Mouse (Mus musculus) hematopoietic stem cell, adult 5-6 weeks (primary cell): ENCODE measurements at regions not wholly inside any gene's neighbourhood (a gene's known extent, or its start where the extent isn't known, plus 50 kb on each side); places are given as distances from the start of the nearest gene placed in this dataset.

ENCODE experiments used
- ATAC-seq, 2 experiments: fragments of 125-278 bp in 1 of 2; replicated peaks in 1 of 2; 2 replicates each; pipeline ENCODE4 v1.8.0; 2016 to 2017; ENCODE audit warnings: inconsistent platforms in 2 of 2, mild to moderate bottlenecking in 2 of 2, moderate number of reproducible peaks in 2 of 2, low read depth in 1 of 2, moderate TSS enrichment in 1 of 2; ENCODE audit not compliant: low FRiP score in 2 of 2, poor library complexity in 2 of 2, severe bottlenecking in 2 of 2, insufficient read depth in 1 of 2, low TSS enrichment in 1 of 2

- ATAC-seq = no peak
These were observed 59.3 kb upstream of the Runx3 start for GRCm38 (mm10) chr4:135061030-135061743.

DNA sequence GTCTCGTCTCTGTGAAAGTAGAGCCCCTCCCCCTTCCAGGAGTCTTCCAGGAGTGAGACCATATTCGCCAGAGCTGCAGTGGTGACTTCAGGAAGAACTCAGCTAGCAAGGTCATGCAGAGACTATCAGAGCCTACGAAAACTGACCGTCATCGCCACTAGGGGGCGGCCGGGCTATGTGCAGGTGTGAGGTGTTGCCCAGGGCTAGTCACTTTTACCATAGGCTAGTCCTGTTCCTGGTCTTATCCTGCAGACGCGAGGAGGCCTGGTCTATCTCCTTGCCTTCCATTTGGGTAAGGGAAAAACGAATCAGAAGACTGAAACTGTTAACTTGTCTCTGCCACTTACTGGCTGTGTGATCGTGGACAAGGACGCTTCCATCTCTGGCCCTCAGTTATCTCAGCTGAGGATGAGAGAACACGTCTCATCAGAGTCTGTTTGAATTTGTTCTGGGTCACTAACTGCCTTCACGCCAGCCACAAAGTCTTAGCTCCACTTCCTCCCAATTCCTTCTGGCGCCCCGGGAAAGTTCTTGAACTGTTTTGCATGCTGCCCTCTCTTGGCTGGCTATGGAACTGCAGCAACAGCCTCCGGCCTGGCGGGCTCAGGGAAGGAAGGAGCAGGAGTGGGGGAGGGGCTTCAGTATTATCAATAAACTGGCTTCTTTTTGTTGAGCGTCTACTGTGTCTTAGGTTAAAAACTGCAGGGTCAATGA, 53.5 kb upstream of the Runx3 start:
- ATAC-seq = peak; percentile 60 to 64

DNA sequence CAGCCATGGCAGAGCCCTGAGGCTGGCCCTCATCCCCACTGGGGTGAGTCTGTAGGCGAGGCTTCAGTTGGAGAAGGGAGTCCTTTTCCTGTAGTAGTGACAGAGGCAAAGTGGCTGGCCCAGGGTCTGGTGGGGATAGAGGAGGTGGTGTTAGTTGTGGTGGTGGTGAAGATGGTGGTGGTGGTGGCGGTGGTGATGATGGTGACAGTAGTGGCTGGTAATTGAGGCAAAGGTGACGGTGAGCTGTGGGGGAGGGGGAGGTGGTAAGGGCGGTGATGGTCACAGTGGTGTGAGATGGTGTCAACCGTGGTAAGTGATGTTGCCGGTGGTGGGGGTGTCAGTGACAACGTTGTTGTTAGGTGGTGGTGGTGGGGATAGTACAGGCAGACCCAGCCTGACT, 52.6 kb upstream of the Runx3 start:
- ATAC-seq = no peak

- ATAC-seq = peak; percentile 82 to 84
These were observed 50.6 kb upstream of the Runx3 start for GRCm38 (mm10) chr4:135069818-135070217.
